Mouse (Mus musculus) spleen, adult 2 months (tissue): ENCODE data around the gene Angptl8. TPM values are rescaled to one million over a fixed set of nuclear protein-coding genes. Genes with fewer than 3 reads are reported as not detected.
"Not testable (repeated sequence)": the region's sequence is repeated elsewhere in the genome, so short reads cannot be mapped to it uniquely, and the experiment has no call there.

ENCODE experiments used
- DNase-seq, 2 experiments: peaks; one replicate each; pipeline versions ENCODE4 v3.0.0 to v3.0.0-alpha.2; 2012 to 2021; ENCODE audit warnings: low spot score in 2 of 2, low read depth in 1 of 2
- H3K27ac ChIP-seq: fragments of 200-500 bp; 2 replicates; pipeline ENCODE4 v1.5.1; 2012; ENCODE audit warnings: low read length, inconsistent platforms; ENCODE audit not compliant: insufficient read depth
- H3K27me3 ChIP-seq: fragments of 200-500 bp; 2 replicates; pipeline ENCODE4 v1.6.1; 2012; ENCODE audit warnings: mild to moderate bottlenecking, moderate library complexity, low read length, inconsistent platforms; ENCODE audit not compliant: control insufficient read depth, insufficient read depth
- H3K36me3 ChIP-seq: fragments of 200-500 bp; 2 replicates; pipeline ENCODE4 v1.6.1; 2012; ENCODE audit warnings: mild to moderate bottlenecking, low read length, inconsistent platforms; ENCODE audit not compliant: control insufficient read depth, insufficient read depth
- H3K4me1 ChIP-seq: fragments of 200-500 bp; 2 replicates; pipeline ENCODE4 v1.6.1; 2011; ENCODE audit warnings: inconsistent platforms; ENCODE audit not compliant: control insufficient read depth, insufficient read depth, insufficient read length
- H3K4me3 ChIP-seq: fragments of 200-500 bp; 2 replicates; pipeline ENCODE4 v1.5.1; 2011; ENCODE audit warnings: mild to moderate bottlenecking, inconsistent platforms; ENCODE audit not compliant: insufficient read depth, insufficient read length; ENCODE audit errors: extremely low read depth
- CTCF ChIP-seq: fragments of 200-500 bp; IDR thresholded peaks from 2 replicates; pipeline ENCODE4 v1.5.1; 2011; ENCODE audit warnings: mild to moderate bottlenecking, inconsistent platforms; ENCODE audit not compliant: insufficient read depth, insufficient read length, insufficient replicate concordance; ENCODE audit errors: extremely low read depth
- POLR2A ChIP-seq: fragments of 200-500 bp; IDR thresholded peaks from 2 replicates; pipeline ENCODE4 v1.6.1; 2011; ENCODE audit warnings: low read depth, low read length, inconsistent platforms
- WGBS: fragments of 180-500 bp; shearing (Covaris S2); methylation state at CpG from one replicate; pipeline ENCODE4 v1.1.7; 2018; 5-methylcytosine and 5-hydroxymethylcytosine counted together
- polyA plus RNA-seq: library from polyadenylated mRNA; depleted of rRNA; stranded (reverse); fragments of >200 nt; gene quantifications from 2 replicates; pipeline ENCODE4 v1.2.3, GENCODE M21; 2012; rRNA removed

Gene Angptl8
- 0.60 and 1.3 TPM in 2 replicates for polyA plus RNA-seq

GRCm38 (mm10) chr9:21835258-21835912 lies at the start of gene Angptl8:
Gene Angptl8, plus strand, starts transcription at chr9:21835510.
- no peaks in the 10 kb centered on the region for H3K4me1 ChIP-seq
- TF ChIP-seq POLR2A, result no peak
- TF ChIP-seq CTCF, result no peak
- no peaks in the 10 kb centered on the region for H3K27me3 ChIP-seq
- WGBS, result 90% methylated on average over 15 of the region's 15 CpGs
- no peak within 1 kb of the TSS for H3K4me3 ChIP-seq
- no peaks in the 10 kb centered on the region for H3K36me3 ChIP-seq
- no peak for DNase-seq
- H3K27ac ChIP-seq, result no peak within 1 kb of the TSS

- not testable (repeated sequence) for H3K4me3 ChIP-seq, H3K36me3 ChIP-seq, H3K27me3 ChIP-seq, DNase-seq, H3K4me1 ChIP-seq, H3K27ac ChIP-seq
- 63% methylated on average over 2 of the region's 2 CpGs for WGBS
These were observed 49.0 kb upstream of the Angptl8 start for GRCm38 (mm10) chr9:21786309-21786708.

DNA sequence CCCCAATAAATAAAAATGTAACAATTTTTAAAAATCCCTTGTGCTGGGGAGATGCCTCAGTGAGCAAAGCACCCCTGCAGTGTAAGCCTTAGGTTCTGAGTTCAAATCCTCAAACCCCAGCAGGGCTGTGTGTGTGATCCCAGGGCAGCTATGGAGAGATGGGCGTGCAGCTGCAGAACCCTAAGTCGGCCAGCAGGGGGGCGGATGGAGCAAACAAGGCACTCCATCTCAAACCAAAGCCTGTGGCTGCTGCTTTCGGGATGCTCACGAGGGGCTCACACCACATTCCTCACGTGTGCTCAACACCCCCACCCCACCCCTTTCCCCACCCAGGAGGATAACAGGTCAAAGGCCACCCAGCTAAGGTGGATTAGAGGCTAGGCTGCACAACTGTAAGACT lies 48.4 kb upstream of the Angptl8 start:
- WGBS, result 15% methylated on average over 6 of the region's 6 CpGs
- peak in 1 of 2 experiments; percentile 53 for DNase-seq

DNA sequence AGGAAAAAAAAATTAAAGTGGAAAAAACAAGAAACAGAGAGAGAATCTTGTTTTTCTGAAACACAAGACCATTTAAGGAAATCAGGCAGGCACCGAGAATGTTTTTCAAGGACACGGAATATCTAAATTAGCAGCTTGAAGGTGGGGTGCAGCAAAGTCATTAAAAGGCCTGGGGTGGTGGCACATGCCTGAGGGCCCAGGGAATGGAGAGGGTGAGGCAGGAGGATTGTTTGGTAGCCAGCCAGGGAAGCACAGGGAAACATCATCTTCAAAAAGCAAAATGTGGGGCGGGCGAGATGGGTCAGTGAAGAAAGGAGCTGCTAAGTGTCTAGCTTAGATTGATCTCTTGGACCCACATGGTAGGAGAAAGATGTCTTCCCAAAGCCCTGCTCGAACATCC lies 47.7 kb upstream of the Angptl8 start:
- H3K36me3 ChIP-seq, result no peaks in the 10 kb centered on the region
- H3K27ac ChIP-seq, result no peak overlapping the region
- H3K4me1 ChIP-seq, result no peaks in the 10 kb centered on the region
- TF ChIP-seq POLR2A, result no peak
- no peak for TF ChIP-seq CTCF
- no peaks in the 10 kb centered on the region for H3K27me3 ChIP-seq
- DNase-seq, result no peak
- WGBS, result 89% methylated on average over 5 of the region's 5 CpGs
- no peak overlapping the region for H3K4me3 ChIP-seq

More for the DNA sequence above, 48.4 kb upstream of the Angptl8 start:
- peak; percentile 80 for TF ChIP-seq CTCF
- TF ChIP-seq POLR2A, result no peak
- no peaks in the 10 kb centered on the region for H3K4me1 ChIP-seq
- H3K27ac ChIP-seq, result no peak overlapping the region
- no peak overlapping the region for H3K4me3 ChIP-seq
- H3K36me3 ChIP-seq, result no peaks in the 10 kb centered on the region
- H3K27me3 ChIP-seq, result no peaks in the 10 kb centered on the region

GRCm38 (mm10) chr9:21788234-21788633 lies 47.1 kb upstream of the Angptl8 start:
- Histone ChIP-seq H3K27ac (no peak overlapping the region), H3K27me3 (no peaks in the 10 kb centered on the region), H3K4me3 (no peak overlapping the region), H3K4me1 (no peaks in the 10 kb centered on the region), H3K36me3 (no peaks in the 10 kb centered on the region)
- no peak for DNase-seq
- 88% methylated on average over 9 of the region's 9 CpGs for WGBS
- no peak for TF ChIP-seq CTCF
- TF ChIP-seq POLR2A, result no peak

GRCm38 (mm10) chr9:21791861-21792260 lies 43.4 kb upstream of the Angptl8 start:
- no peak for DNase-seq
- TF ChIP-seq POLR2A (no peak), CTCF (no peak)
- H3K36me3 ChIP-seq, result no peaks in the 10 kb centered on the region
- H3K4me3 ChIP-seq, result no peak overlapping the region
- no peak overlapping the region for H3K27ac ChIP-seq
- 84% methylated on average over 8 of the region's 8 CpGs for WGBS
- no peaks in the 10 kb centered on the region; the same call in 1 of the 2 replicates for H3K4me1 ChIP-seq
- no peaks in the 10 kb centered on the region for H3K27me3 ChIP-seq

- Histone ChIP-seq H3K27ac (no peak overlapping the region), H3K36me3 (no peaks in the 10 kb centered on the region), H3K4me3 (no peak overlapping the region), H3K4me1 (no peaks in the 10 kb centered on the region; the same call in 1 of the 2 replicates), H3K27me3 (no peaks in the 10 kb centered on the region)
- 14% methylated on average over 8 of the region's 8 CpGs for WGBS
- DNase-seq, result no peak
- no peak for TF ChIP-seq CTCF
- no peak for TF ChIP-seq POLR2A
These were observed 42.7 kb upstream of the Angptl8 start for GRCm38 (mm10) chr9:21792644-21793043.

GRCm38 (mm10) chr9:21793507-21793906 lies 41.8 kb upstream of the Angptl8 start:
- H3K4me1 ChIP-seq, DNase-seq, H3K4me3 ChIP-seq, H3K27ac ChIP-seq, H3K36me3 ChIP-seq, H3K27me3 ChIP-seq: not testable (repeated sequence)
- WGBS, result 97% methylated on average over 6 of the region's 6 CpGs
